Mouse (Mus musculus) thymus, postnatal 4 days (tissue): ENCODE results near the gene Phf2.
A peak's percentile ranks its signal among the peaks of the same experiment; 100 is the strongest.

Experiments
- DNase-seq: peaks from one replicate; pipeline ENCODE4 v3.0.0; 2021

The Phf2 gene

DNA sequence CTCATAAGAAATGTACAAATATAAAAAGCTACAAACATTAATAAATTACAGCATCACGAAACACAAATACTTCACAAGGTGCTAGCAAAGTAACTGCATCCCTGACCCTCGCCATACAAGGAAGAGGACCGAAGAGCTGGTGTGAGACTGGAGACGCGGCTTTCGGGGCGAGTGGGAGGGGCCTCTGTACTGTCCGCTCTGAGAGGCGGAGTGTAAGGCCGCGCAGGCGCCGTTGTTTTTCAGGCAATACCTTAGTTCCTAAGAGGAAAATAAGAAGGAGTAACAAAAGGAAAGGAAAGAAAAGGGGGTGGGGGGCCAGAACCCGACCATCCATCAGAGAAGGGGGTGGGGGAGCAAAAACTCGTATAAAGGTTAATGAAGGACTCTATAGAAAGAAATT is 68.7 kb downstream of the Phf2 start:
- no peak for DNase-seq

- peak; percentile 94 for DNase-seq
Observed at GRCm38 (mm10) chr13:48800850-48801546, 69.9 kb downstream of the Phf2 start.

GRCm38 (mm10) chr13:48798256-48798771 is 72.6 kb downstream of the Phf2 start:
- DNase-seq = no peak

GRCm38 (mm10) chr13:48796906-48797305 is 74.0 kb downstream of the Phf2 start:
- DNase-seq = no peak

- DNase-seq = no peak
Observed at GRCm38 (mm10) chr13:48795711-48796110, 75.2 kb downstream of the Phf2 start.

DNA sequence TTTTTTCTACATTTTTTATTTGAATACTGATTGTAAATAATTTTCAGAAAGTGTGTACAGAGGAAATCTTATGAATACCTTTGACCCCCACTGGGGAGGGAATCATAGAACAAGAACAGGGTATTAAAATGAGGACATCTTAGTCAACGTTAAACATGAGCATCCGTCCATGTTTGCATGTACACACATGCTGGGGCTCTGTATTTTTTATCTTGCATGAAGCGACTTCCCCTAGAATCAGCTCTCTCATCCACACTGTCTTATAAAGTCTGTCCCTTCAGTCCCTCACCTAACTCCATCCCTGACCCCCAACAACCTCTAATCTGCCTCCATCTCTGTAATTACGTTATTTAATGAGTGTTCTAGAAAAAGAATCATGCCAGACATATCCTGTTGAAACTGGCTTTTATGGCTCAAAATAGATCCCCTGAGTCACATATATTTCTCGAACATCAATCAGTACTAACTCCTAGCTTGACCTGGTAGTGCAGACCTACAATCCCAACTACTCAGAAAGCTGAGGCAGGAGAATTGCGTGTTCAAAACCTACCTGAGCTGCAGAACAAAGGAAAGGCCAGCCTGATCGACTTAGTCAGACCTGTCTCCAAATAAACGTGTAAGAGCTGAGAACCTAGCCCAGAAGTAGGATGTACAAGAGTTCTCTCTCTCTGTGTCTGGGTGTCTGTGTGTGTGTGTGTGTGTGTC is 86.2 kb downstream of the Phf2 start:
- DNase-seq = no peak

GRCm38 (mm10) chr13:48784151-48784550 is 86.8 kb downstream of the Phf2 start:
- DNase-seq = no peak

DNA sequence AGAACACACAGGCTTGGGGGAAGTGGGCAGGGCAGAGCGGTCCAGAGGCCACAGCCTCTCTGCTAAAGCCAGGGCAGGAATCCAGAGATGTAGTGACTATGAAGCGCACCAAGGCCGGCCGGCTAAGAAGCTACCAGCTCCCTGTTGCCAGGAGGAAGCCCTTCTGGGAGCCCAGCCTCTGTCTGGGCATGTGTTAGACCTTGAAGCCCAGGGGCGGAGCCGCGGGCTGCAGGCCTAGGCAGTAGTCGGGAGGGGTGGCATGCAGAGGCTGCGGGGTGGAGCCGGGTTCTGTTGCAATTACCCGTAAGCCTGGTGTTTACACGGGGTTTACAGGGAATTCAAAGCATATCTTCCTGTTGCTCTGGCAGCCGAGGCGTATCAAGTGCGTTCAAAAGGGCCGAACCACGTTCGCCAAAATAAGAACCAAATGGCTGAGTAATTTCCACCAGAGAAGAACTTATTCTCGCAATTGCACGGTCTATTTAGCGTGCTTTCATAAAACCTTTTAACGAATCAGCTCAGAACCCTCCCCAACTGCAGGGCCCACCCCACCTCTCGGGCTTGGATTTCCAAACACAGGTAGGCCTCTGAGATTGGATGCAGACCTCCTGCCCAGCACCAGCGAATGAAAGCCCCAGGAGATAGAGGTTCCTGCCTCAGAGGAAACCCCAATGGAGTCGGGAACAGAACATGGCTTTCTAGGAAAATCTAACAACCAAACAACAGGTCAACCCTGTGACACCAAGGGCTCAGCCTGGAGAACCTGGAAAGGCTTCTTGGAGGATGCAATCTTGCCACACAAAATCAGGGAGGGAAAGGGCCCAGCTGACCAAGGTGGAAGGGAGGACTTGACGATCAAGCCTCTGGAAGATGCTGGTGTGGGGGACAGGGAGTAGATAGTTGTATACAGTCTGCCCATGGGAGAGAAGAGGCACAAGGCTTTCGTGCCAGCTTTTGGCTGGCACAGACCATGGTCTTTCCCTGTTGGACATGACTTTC is 87.9 kb downstream of the Phf2 start:
- no peak for DNase-seq

GRCm38 (mm10) chr13:48780345-48781010 is 90.4 kb downstream of the Phf2 start:
- no peak for DNase-seq

GRCm38 (mm10) chr13:48779592-48780344 is 91.2 kb downstream of the Phf2 start:
- no peak for DNase-seq

DNA sequence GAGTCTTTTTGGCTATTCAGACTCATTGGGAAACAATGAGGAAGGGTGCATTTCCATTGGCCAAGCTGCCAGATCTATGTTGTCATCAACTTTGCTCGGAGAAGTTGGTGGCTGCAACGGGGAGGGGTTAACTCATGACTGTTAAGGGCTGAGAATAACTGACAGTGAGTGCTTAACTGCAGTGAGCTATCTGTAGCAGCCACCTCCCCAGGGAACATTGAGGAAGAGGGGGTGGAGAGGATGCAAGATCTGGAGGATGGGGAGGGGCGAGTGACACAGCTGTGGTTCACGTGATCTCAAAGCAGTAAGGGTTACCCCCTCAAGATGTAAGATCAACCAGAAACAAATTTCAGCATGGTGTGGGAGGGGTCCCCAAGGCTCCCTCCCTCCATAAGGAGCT is 92.8 kb downstream of the Phf2 start:
- DNase-seq = no peak

DNA sequence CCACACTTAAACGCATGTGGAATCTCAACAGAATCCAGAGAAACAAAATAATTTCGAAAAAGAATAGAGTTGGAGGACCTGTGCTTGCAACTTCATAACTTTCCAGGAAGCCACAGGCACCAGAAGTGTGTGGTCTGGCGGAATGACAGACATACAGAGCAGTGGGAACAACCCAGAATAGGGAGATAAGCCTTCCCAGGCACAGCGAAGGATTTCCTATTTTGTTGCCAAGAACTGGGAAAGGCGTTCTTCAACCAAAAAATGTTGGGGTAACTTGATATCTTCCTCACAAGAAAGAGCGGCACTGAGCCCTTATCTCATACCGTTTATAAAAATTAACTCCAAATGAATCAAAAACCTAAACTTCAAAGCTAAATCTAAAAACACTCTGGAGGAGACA is 96.4 kb downstream of the Phf2 start:
- no peak for DNase-seq

- DNase-seq = no peak
Observed at GRCm38 (mm10) chr13:48768109-48768508, 102.8 kb downstream of the Phf2 start.

GRCm38 (mm10) chr13:48763701-48764245 is 107.1 kb downstream of the Phf2 start:
- DNase-seq = no peak

- no peak for DNase-seq
Observed at GRCm38 (mm10) chr13:48760855-48761436, 110.0 kb downstream of the Phf2 start.

DNA sequence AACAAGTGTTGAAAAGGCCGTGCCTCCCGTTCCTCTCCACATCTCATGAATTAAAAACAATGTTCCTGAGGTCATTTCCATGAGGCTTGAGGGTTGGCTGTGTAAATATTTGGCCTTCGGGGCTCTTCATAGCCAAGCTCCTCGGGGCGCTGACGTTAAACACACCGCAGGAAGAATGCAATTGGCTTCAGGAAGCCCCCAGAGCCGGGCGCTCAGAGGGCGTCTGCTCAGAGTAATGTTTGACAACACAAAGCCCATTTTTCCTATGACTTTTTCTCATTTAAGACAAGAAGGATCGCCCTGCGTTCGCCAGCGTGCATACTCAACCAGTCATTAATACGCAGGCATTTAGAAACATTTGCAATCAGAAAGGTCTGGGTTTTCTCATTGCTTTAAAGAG is 114.2 kb downstream of the Phf2 start:
- no peak for DNase-seq
